Mouse (Mus musculus): ENCODE results near the gene Ift81.

DNA sequence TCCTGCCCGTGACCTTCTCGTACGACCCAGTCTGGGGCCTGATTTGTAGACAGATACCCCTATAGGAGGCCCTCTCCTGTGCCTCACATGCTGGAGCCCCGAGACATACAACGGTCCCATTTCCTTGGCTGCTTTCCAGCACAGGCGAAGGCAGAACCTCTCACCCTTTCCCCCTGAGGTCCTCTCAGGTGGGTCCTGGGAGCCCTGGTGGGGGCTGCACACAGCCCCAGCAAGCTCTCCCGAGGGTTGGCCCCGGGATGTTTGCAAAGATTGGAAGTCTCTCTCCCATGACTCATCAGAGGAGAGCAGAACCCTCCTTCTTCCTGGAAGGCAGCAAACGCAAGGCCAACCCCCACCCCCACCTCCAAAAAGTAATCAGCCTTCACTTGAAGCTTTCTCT, 102.9 kb downstream of the Ift81 start:
- no peak for TF ChIP-seq CTCF (IDR thresholded peaks at IDR 0.05; ENCODE audit: low read depth, low read length)
- no peak for TF ChIP-seq POLR2A (IDR thresholded peaks at IDR 0.05; ENCODE audit: borderline replicate concordance, low read depth, low read length)
